Mouse (Mus musculus) thymus, adult 2 months (tissue): ENCODE results near the gene Ptgr2.

Experiments used
- CTCF ChIP-seq: fragments of 200-500 bp; IDR thresholded peaks from 2 replicates; pipeline ENCODE4 v1.5.1; 2012; ENCODE audit warnings: mild to moderate bottlenecking, control low read depth, low read length, moderate library complexity, borderline replicate concordance; ENCODE audit not compliant: control insufficient read depth, poor library complexity, insufficient read depth; ENCODE audit errors: extremely low read depth
- POLR2A ChIP-seq: fragments of 200-500 bp; IDR thresholded peaks from 2 replicates; pipeline ENCODE4 v1.6.1; 2012; ENCODE audit warnings: mild to moderate bottlenecking, low read length, control low read depth, moderate library complexity; ENCODE audit not compliant: control insufficient read depth, poor library complexity, insufficient read depth; ENCODE audit errors: extremely low read depth

DNA sequence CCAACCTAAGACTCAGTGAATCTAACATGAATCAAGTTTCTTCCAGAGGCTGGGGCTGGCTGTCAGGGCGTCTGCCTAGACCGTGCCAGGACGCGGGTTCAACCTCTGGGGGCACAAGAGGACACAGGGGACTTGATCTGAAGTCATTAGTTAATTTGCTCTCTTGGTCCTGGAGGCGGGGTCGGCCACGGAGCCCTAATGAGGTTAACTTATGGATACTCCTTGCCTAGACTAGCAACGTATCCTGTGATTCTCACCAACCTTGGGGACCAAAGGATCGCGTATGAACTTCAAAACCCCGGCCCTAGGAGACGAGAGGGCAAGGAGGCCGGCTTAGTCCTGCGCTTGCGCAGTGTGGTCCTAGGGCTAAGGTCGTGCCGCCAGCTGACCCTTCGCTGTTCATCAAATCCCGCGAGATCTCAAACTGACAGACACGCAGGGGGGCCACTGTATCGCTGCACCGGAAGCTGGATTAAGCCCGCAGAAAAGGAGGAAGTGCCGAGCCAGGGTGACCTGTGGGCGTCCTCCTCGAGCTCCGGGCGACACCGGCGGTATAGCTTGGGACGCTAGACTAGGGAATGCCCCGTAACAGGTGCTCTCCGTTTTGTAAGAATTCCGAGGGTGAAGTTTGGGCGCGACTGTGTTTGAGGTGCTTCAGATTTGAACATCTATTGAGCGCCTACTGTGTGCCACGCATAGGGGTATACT is at the start of gene Ptgr2:
- TF ChIP-seq POLR2A (peak; percentile 73), CTCF (no peak)
